Mouse (Mus musculus): ENCODE measurements at regions not wholly inside any gene's neighbourhood (a gene's known extent, or its start where the extent isn't known, plus 50 kb on each side); places are given as distances from the start of the nearest gene placed in this dataset.

DNA sequence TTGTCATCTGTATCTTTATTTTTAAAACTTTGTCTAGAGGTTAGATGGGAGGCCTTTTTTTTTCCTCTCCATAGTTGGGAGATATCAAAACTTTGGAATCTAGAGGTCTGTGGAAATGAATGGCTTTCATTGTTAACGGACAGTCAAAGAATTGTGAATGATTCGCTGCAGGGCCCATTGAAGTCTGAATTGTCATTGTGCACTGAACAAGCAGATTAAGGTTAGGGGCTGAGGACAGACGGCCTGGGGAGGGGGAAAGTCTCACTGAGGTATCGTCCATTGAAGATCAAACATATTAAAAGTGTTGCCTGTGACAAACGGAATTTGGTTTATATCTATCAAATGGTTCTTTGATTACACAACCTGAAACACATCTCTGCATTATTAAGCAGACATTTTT lies 142.3 kb downstream of the Tmem26 start:
- Histone ChIP-seq H3K4me1 (ENCODE audit: control insufficient read depth, insufficient read depth, insufficient read length, low read length) (no peaks in the 10 kb centered on the region), H3K36me3 (ENCODE audit: control insufficient read depth, insufficient read depth, low read length) (no peaks in the 10 kb centered on the region), H3K27me3 (ENCODE audit: control insufficient read depth, insufficient read depth, low read length) (no peaks in the 10 kb centered on the region), H3K27ac (ENCODE audit: insufficient read depth, low read depth, low read length) (no peak overlapping the region), H3K4me3 (ENCODE audit: low read depth, low read length) (no peak overlapping the region)
- no peak for TF ChIP-seq CTCF (IDR thresholded peaks at IDR 0.05; ENCODE audit: extremely low read depth, insufficient read length, insufficient replicate concordance, low read depth, low read length)
- no peak for TF ChIP-seq POLR2A (IDR thresholded peaks at IDR 0.05; ENCODE audit: low read depth, low read length)
- 67% methylated on average over 5 of the region's 5 CpGs for WGBS

DNA sequence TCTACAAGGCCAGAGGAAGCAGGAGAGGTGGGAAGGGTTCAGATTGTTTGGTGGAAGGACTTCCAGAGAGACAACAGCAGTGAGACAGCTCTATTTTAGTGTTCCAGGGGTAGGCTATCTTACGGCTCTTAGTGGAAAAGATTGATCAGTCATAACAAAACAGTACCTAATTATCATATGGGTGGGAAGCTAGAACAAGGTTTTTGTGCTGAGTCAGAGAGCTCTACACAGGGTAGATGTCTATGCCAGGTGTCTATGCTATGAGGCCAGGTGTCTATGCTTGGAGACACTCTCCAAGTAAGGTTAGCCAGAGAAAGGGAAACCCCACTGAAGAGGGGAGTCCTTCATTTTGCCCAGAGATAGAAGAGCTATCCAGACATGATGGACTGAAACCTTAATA lies 143.9 kb downstream of the Tmem26 start:
- no peaks in the 10 kb centered on the region for H3K27me3 ChIP-seq (ENCODE audit: control insufficient read depth, insufficient read depth, low read length)
- no peaks in the 10 kb centered on the region for H3K36me3 ChIP-seq (ENCODE audit: control insufficient read depth, insufficient read depth, low read length)
- no peak for TF ChIP-seq CTCF (IDR thresholded peaks at IDR 0.05; ENCODE audit: extremely low read depth, insufficient read length, insufficient replicate concordance, low read depth, low read length)
- TF ChIP-seq POLR2A (IDR thresholded peaks at IDR 0.05; ENCODE audit: low read depth, low read length), result no peak
- WGBS, result 89% methylated on average over 1 of the region's 1 CpGs
- no peak overlapping the region for H3K4me3 ChIP-seq (ENCODE audit: low read depth, low read length)
- H3K4me1 ChIP-seq (ENCODE audit: control insufficient read depth, insufficient read depth, insufficient read length, low read length), result no peaks in the 10 kb centered on the region
- no peak overlapping the region for H3K27ac ChIP-seq (ENCODE audit: insufficient read depth, low read depth, low read length)

GRCm38 (mm10) chr10:68872102-68872501 lies 148.7 kb downstream of the Tmem26 start:
- whole genome bisulfite sequencing, result 44% methylated on average over 4 of the region's 4 CpGs
- no peak for TF ChIP-seq CTCF (IDR thresholded peaks at IDR 0.05; ENCODE audit: extremely low read depth, insufficient read length, insufficient replicate concordance, low read depth, low read length)
- no peak for TF ChIP-seq POLR2A (IDR thresholded peaks at IDR 0.05; ENCODE audit: low read depth, low read length)
- H3K27ac ChIP-seq (ENCODE audit: insufficient read depth, low read depth, low read length), result no peak overlapping the region

DNA sequence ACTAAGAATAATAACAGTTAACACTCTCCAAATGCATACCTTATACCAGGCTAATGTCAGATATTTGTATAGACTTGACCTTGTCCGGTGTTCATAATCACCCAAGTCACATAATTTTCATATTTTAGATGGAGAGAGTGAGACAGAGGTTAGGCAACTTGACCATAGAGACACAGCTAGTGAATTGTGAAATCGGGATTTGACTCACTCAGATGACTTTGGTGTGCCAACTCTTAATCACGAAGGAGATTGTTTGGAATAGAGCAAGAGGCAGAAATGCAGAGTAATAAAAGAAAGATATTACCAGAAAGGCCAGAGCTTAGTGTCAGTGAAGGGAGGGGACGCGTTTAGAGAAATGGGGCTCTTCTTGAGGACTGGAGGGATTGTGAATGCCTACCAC lies 152.2 kb downstream of the Tmem26 start:
- H3K4me1 ChIP-seq (ENCODE audit: control insufficient read depth, insufficient read depth, insufficient read length, low read length), result no peaks in the 10 kb centered on the region
- WGBS, result 62% methylated on average over 5 of the region's 5 CpGs
- TF ChIP-seq CTCF (IDR thresholded peaks at IDR 0.05; ENCODE audit: extremely low read depth, insufficient read length, insufficient replicate concordance, low read depth, low read length) (no peak), POLR2A (IDR thresholded peaks at IDR 0.05; ENCODE audit: low read depth, low read length) (no peak)
- H3K27ac ChIP-seq (ENCODE audit: insufficient read depth, low read depth, low read length), result no peak overlapping the region
- no peaks in the 10 kb centered on the region for H3K27me3 ChIP-seq (ENCODE audit: control insufficient read depth, insufficient read depth, low read length)
- H3K4me3 ChIP-seq (ENCODE audit: low read depth, low read length), result no peak overlapping the region
- H3K36me3 ChIP-seq (ENCODE audit: control insufficient read depth, insufficient read depth, low read length), result no peaks in the 10 kb centered on the region

More at GRCm38 (mm10) chr10:68872102-68872501, 148.7 kb downstream of the Tmem26 start:
- H3K27me3 ChIP-seq (ENCODE audit: control insufficient read depth, insufficient read depth, low read length), result no peaks in the 10 kb centered on the region
- H3K4me3 ChIP-seq (ENCODE audit: low read depth, low read length), result no peak overlapping the region
- H3K36me3 ChIP-seq (ENCODE audit: control insufficient read depth, insufficient read depth, low read length), result no peaks in the 10 kb centered on the region
- H3K4me1 ChIP-seq (ENCODE audit: control insufficient read depth, insufficient read depth, insufficient read length, low read length), result no peaks in the 10 kb centered on the region

DNA sequence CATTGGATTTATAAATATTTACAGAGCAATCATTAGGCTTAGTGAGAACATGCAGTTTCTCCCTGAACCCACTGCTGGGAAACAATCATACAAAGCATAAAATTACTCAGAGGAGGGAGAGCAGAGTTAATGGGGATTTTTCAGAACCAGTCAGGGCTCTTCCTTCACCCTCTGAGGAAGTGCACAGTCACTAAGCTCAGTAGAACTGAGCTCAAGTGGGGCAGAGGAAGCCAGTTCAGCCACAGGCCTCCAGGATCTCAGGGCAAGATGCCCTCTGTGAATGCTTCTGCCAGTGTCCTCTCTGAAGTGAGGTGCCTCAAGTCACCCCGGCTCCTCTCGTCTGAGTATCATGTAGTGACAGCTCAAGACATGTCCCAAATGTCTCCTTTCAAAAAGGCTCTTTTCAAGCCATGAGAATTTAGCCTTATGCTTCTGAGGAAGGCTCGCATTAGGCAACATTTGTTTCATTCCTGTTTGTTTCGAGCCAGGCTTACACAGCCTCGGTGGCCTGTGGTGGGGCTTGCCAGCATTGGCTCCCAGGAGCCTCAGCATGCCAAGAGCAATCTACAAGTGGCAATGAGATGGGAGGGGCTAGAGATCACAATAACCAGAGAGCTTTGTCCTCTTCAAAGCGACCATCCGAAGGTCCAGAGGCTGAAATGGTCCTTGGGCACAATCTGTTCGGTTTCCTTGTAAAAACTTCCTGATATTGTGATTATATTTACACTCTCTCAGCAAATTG lies 169.8 kb downstream of the Tmem26 start:
- 17% methylated on average over 8 of the region's 8 CpGs for WGBS
- H3K27me3 ChIP-seq (ENCODE audit: control insufficient read depth, insufficient read depth, low read length), result no peaks in the 10 kb centered on the region
- H3K27ac ChIP-seq (ENCODE audit: insufficient read depth, low read depth, low read length), result peak overlapping the region; percentile 54; the same call in 1 of the 2 replicates
- H3K4me3 ChIP-seq (ENCODE audit: low read depth, low read length), result no peak overlapping the region
- peaks cover 5% of the 10 kb centered on the region; the same call in 1 of the 2 replicates for H3K4me1 ChIP-seq (ENCODE audit: control insufficient read depth, insufficient read depth, insufficient read length, low read length)
- no peak for TF ChIP-seq CTCF (IDR thresholded peaks at IDR 0.05; ENCODE audit: extremely low read depth, insufficient read length, insufficient replicate concordance, low read depth, low read length)
- no peaks in the 10 kb centered on the region for H3K36me3 ChIP-seq (ENCODE audit: control insufficient read depth, insufficient read depth, low read length)

- H3K27me3 ChIP-seq (ENCODE audit: control insufficient read depth, insufficient read depth, low read length), result no peaks in the 10 kb centered on the region
- peaks cover 5% of the 10 kb centered on the region; the same call in 1 of the 2 replicates for H3K4me1 ChIP-seq (ENCODE audit: control insufficient read depth, insufficient read depth, insufficient read length, low read length)
- H3K4me3 ChIP-seq (ENCODE audit: low read depth, low read length), result no peak overlapping the region
- no peaks in the 10 kb centered on the region for H3K36me3 ChIP-seq (ENCODE audit: control insufficient read depth, insufficient read depth, low read length)
- 94% methylated on average over 6 of the region's 6 CpGs for WGBS
- no peak overlapping the region for H3K27ac ChIP-seq (ENCODE audit: insufficient read depth, low read depth, low read length)
- TF ChIP-seq CTCF (IDR thresholded peaks at IDR 0.05; ENCODE audit: extremely low read depth, insufficient read length, insufficient replicate concordance, low read depth, low read length) (no peak), POLR2A (IDR thresholded peaks at IDR 0.05; ENCODE audit: low read depth, low read length) (no peak)
Measured at GRCm38 (mm10) chr10:68894121-68894520, 170.7 kb downstream of the Tmem26 start.

DNA sequence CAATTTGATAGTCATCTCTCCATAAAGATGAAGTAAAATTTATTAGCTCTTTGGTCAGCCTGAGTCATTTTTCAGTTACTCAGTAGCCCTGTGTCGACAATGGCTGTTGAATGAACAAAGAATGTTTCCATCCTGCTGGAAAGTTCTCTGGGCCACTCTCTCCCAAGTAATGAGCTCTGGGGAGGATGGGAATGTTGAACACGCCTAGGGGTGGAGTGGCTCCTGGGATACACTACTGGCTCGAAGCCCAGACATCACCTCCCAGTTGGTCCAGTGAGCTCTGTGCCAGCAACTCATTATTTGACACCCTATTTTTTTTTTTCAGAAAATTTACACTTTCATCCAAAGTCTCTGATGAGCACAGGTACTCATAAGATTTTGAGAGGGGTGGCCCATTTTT lies 174.1 kb downstream of the Tmem26 start:
- no peak overlapping the region for H3K27ac ChIP-seq (ENCODE audit: insufficient read depth, low read depth, low read length)
- WGBS, result 18% methylated on average over 3 of the region's 3 CpGs
- TF ChIP-seq CTCF (IDR thresholded peaks at IDR 0.05; ENCODE audit: extremely low read depth, insufficient read length, insufficient replicate concordance, low read depth, low read length) (no peak), POLR2A (IDR thresholded peaks at IDR 0.05; ENCODE audit: low read depth, low read length) (no peak)

More for the DNA sequence above, 174.1 kb downstream of the Tmem26 start:
- Histone ChIP-seq H3K27me3 (ENCODE audit: control insufficient read depth, insufficient read depth, low read length) (no peaks in the 10 kb centered on the region), H3K4me1 (ENCODE audit: control insufficient read depth, insufficient read depth, insufficient read length, low read length) (peaks cover 5% of the 10 kb centered on the region; the same call in 1 of the 2 replicates), H3K36me3 (ENCODE audit: control insufficient read depth, insufficient read depth, low read length) (no peaks in the 10 kb centered on the region), H3K4me3 (ENCODE audit: low read depth, low read length) (no peak overlapping the region)
